Mouse (Mus musculus) cerebellum, postnatal 25 days (tissue): ENCODE data around the gene Podxl2.

Experiments
- DNase-seq, 2 experiments: peaks; one replicate each; pipeline ENCODE4 v3.0.0; 2021; ENCODE audit warnings: mixed read lengths in 2 of 2

The Podxl2 gene

DNA sequence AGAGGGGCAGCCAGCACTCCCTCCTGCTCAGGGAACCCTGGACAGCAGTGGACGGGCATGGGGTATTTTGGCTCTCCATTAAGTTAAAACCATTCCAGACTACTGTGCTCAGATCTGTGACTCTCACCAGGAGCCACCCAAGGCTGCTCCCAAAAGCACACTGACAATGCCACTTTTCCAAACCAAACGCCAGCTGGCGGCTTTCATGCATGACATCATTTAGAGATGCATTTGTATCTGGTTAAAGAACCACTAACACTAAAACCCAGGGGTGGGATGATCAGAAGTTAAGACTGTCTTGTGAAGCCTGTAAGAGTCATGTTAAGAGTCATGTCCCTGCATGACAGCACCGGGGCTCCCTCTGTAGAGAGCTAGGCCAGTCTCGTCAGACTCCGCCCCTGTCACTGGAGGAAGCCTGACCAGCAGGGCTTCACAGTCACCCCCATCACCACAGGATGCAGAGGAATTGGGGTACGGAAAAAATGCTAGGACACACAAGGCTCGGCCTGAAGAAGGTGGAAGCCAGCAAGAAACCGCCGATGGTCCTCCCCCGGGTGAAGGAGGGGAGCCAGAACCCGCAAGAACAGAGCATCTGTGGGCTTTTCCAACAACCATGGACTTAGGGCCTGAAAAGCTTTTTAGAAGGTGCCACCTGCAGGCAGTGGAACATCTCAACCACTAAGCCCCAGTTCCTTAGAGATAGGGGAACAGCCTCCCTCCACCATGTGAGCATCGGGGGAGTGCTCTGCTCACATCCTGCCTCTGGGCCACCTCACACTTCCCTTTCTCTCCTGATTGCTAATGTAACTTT is 47.2 kb downstream of the Podxl2 start:
- DNase-seq, result peak; percentile 56 to 65

- DNase-seq, result peak in 1 of 2 experiments; percentile 54
Measured at GRCm38 (mm10) chr6:88826965-88827364, 47.9 kb downstream of the Podxl2 start.

- DNase-seq, result peak; percentile 55 to 64
Measured at GRCm38 (mm10) chr6:88826545-88826944, 48.3 kb downstream of the Podxl2 start.

DNA sequence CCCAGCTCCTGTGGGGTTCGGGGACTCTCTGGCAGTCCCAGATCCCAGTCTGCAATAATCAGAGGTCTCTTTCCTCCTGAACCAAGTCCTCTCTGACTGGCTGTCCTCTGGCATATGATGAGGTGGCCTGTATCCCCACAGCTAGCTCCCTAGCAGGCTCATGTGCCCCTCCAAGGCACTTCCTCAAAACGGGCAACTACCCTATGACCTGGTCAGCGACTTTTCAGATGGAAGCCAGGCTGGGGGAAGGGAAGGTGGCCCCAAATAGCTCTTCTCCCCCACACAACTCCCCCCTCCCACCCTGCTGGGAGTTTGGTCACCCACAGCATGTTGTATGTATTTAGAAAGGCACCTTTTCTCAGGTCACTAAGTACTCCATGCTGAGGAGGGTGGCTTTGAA is 48.8 kb downstream of the Podxl2 start:
- DNase-seq, result no peak

GRCm38 (mm10) chr6:88824183-88824582 is 50.7 kb downstream of the Podxl2 start:
- DNase-seq, result peak in 1 of 2 experiments; percentile 48

DNA sequence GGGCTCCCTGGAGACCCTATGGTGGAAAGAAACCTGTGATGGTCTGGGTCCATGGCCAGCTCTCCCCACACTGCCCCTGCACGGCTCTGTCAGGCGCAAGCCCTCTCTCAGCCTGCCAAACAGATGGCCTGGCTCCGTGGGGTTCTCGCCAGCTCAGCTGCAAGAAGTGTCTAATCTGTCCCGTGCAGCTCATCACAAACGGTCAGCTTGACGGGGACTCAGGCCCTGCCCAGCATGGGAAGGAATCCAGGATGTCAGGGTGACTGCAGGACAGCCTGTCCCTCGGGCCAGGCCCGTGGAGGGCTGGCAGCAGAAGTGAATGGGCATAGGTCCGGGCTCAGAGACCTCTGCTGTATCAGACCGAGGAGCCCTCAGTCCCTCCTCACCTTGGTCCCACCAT is 52.9 kb downstream of the Podxl2 start:
- DNase-seq, result peak; percentile 91

DNA sequence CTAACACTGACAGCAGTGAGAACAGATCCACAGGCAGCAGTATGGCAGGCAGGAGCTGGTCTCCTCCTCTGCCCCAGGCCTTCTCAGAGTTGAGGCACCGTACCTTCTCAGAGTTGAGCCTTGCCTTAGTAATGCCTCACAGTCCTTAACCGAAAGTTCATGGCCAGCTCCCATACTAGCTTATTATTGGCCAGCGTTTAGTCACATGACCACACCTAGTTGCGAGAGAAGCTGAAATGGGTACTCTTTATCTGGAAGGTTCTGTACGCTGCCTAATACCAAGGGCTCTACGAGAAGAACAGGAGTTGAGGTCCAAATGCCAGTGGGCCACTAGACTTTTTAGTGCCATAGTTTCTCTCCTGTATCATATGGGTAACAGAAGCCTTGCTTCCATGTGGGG is 53.5 kb downstream of the Podxl2 start:
- DNase-seq, result no peak

- no peak for DNase-seq
Measured at GRCm38 (mm10) chr6:88820853-88821252, 54.0 kb downstream of the Podxl2 start.

DNA sequence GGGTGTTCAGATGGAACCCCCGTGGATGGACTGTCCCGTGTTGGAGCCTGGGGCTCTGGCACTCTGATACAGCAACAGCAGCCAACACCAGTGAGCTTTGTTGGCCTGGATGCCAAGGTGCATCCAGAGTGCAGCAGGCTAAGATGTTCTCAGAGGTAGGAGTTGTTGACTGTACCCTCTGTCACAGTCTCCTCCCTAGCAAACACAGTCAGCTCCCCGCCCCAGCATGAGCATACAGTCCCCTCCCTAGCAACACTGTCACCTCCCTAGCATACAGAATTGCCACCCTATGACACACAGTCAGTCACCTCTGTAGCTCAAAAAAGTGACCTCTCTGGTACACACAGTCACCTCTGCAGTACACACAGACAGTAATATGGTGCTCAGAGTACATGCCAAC is 57.9 kb downstream of the Podxl2 start:
- DNase-seq, result no peak

DNA sequence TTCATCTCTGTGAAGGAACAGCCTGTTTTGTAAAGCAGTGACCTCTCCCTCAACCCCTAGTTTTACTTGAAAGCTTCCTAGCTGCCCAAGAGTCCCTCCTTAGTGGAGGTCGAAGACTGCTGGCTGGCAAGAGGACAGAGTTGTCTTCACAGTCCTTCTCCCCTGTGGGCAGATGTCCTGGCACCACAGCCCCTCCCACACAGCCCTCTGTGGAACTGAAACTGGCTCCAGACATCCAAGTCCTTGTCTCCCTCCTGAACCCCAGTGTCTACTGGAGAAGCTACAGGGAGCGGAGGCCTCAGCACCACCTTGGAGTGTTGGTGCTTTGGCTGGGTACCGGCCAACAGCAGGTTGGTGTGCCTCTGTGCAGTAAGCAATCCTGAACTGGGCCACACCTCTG is 59.4 kb downstream of the Podxl2 start:
- no peak for DNase-seq

- DNase-seq, result no peak
Measured at GRCm38 (mm10) chr6:88815036-88815435, 59.8 kb downstream of the Podxl2 start.

DNA sequence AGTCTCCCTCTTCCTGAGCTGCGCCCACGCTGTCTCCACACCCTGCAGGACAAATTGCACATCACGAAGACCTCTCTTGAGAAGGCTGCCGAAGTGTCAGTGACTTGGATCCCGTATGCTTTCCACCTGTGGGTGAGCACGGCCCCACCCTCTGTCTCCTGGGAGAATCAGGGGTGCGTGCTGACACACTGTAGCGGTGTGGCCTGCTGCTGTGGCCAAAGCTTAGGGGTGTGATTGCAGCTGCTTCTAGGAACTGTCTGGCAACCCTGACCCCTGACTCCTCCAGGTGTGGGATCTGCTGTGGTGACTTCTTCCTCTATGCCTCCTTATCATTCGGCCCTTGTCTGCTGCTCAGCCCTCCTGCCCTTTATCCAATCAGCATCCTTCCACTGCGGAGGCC is 61.0 kb downstream of the Podxl2 start:
- DNase-seq, result no peak

- peak; percentile 62 to 74 for DNase-seq
Measured at GRCm38 (mm10) chr6:88812886-88813285, 62.0 kb downstream of the Podxl2 start.

DNA sequence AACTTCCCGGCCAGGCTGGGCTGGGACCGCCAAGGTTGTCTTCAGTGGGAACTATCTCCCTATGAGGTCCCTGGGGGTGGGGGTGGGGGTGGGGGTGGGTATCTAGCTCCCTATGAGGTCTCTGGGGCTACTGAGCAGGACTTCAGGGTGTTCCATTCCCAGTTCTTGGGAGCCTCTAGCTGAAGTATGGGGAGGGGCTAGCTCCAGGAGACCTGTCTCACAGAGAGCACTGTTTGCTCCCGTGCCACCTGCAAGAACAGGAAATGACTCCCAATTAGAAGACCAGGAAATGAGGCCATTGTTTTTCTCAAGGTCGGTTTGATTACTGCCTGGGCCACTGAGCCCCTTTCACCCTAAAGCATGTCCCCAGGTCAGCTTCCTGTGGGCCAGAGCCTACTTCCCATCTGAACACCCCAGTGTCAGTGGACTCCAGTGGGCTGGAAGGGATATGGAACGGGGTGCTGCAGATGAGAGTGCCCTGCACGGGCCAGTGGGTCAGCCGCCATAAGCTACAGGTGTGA is 62.9 kb downstream of the Podxl2 start:
- no peak for DNase-seq

- no peak for DNase-seq
Measured at GRCm38 (mm10) chr6:88811396-88811795, 63.4 kb downstream of the Podxl2 start.

DNA sequence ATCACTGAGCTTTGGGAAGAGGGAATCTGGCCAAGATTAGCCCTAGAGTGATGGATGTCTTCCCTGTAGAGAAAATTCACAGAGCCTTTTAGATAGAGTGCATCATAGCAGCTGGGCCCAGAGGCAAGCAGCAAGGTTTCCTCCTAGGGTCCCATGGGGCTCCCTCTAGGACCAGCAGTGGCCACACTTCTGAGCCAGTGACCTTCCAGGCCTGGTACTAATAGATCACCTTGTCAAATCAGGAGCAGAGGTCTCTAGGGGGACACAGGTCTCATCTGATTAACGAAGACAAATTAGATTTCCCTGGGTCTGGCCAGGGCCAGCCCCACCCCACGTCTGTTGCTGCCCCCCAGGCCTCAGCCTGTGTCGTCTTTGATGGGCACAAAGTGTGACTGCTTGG is 64.6 kb downstream of the Podxl2 start:
- DNase-seq, result no peak

GRCm38 (mm10) chr6:88809091-88810037 is 65.5 kb downstream of the Podxl2 start:
- no peak for DNase-seq

DNA sequence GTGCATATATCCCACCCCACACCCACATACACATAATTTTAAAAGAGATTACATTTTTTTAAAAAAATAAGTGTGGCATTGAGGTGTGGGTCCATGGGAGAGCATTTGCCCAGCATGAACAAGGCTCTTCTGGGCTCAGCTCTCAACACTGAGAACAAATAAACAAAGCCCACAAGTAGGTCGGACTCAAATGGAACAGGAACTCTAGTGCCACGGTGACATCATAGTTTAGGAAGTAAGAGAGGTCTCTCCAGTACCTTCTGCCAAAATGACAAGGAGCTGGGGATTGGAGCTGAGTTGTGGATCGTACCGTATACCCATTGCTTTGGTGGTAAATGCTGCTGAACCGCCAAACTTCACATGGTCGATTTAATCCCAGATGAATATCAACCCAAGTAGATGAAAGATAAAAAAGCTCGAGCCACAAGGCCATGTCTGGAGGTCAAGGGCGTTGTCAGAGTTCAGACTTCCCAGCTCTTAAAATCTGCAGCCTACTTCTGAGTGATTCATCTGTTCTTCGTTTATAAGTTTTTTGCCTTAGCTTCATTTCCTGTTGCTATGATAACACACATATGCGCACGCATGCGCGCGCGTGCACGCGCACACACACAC is 69.8 kb downstream of the Podxl2 start:
- DNase-seq, result no peak

DNA sequence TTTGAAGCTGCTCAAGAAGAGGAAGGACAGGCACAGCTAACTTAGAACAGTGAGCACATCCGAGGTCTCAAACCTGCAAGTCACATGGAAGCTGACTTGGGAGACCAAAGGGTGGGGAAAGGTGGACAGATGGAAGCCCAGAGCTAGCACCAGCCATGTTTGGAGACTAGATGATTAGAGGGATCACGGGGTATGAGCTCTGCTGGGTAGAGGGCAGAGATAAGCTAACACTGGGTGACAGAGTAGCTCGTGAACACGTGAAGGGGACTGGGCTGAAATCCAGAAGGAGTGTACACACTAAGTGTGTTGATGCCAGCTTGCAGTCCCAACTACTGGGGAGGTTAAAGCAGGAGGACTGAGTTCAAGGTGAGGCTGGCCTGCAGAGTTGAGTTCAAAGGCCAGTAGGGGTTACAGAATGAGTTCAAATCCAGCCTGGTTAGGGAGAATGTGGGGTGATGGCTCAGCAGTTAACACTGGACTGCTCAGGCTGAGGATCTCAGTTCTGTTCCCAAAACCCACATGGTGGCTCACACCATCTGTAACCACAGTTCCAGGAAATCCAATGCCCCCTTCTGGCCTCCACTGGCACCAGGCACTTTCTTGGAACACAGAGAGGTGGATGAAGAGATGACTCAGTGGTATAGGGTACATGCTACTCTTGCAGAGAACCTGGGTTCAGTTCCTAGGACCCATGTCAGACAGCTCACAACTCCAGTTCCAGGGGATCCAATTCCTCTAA is 70.7 kb downstream of the Podxl2 start:
- DNase-seq, result no peak

GRCm38 (mm10) chr6:88803051-88803450 is 71.8 kb downstream of the Podxl2 start:
- DNase-seq, result no peak

DNA sequence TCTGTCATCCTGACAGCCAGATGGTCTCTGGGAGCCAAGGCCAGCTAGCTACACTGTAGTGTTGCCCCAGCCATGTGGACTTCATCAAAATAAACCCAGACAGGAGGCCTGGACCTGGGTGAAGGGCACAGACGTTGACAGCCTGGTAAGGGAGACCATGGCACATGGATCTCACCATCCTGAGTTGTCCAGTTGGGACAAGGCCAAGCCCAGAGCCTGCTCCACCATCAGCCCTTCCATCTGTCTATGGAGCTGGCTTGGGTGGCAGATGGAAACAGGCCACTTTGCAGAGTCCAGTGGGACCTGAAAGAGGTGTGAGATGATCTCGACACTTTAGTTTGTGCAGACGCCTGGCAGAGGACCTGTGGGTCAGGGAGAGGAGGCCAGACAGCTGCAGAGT is 74.1 kb downstream of the Podxl2 start:
- peak; percentile 88 to 93 for DNase-seq

DNA sequence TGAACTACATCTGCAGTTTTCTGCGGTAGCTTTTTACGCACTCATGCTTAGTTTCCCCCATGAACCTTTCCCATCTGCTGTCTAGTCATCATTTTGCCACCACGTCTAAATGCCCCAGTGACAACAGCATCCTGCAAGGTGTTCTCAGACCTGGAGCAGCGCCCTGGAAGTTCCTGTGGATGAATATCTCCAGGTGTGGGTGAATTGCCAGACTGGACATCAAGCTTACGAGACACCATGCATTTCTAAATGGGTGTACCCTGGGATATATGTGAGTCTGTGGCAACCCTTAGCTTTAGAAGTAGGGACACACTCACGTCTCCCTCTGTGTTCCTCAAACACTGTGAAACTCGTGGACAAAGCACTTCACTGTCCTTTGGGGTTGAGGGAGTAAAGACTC is 74.7 kb downstream of the Podxl2 start:
- no peak for DNase-seq
